Mouse (Mus musculus) left cerebral cortex, postnatal 36 days (tissue): ENCODE measurements around the gene Dclk2. TPM values are rescaled to one million over a fixed set of nuclear protein-coding genes. Genes with fewer than 3 reads are reported as not detected.
A peak's percentile ranks its signal among the peaks of the same experiment; 100 is the strongest.

Source experiments
- DNase-seq, 2 experiments: peaks; one replicate each; pipeline ENCODE4 v3.0.0; 2021 to 2022; ENCODE audit warnings: low spot score in 2 of 2, mixed read lengths in 1 of 2
- intact Hi-C: fragments of 180-260 bp; cut with DNase I; formaldehyde crosslinking; loops from one replicate; pipeline ENCODE4 v1.15.1; 2025
- total RNA-seq, 2 experiments: library from RNA; stranded (reverse); gene quantifications; 2 replicates each; pipeline ENCODE4 v1.2.3; 2021

Dclk2 gene
- 10 to 100 TPM; 53.2 to 61.5 TPM for total RNA-seq

- DNase-seq = peak; percentile 83 to 88
- intact Hi-C loops = loop anchor here (5.0 kb wide), 1 partner anchor 88 kb away; no protein-coding TSS in a partner anchor
Observed at GRCm38 (mm10) chr3:86920343-86921083, at the start of gene Dclk2. TSS of gene Dclk2 (minus strand) at chr3:86920852.

GRCm38 (mm10) chr3:86962665-86963435 lies 42.2 kb upstream of the Dclk2 start:
- no peak for DNase-seq
- intact Hi-C loops = no loop called here

- no peak for DNase-seq
- intact Hi-C loops = no loop called here
Observed at GRCm38 (mm10) chr3:86961395-86961669, 40.7 kb upstream of the Dclk2 start.

GRCm38 (mm10) chr3:86960656-86961394 lies 40.2 kb upstream of the Dclk2 start:
- intact Hi-C loops = no loop called here
- DNase-seq = no peak

GRCm38 (mm10) chr3:86959088-86959487 lies 38.4 kb upstream of the Dclk2 start:
- no peak for DNase-seq
- intact Hi-C loops = no loop called here

GRCm38 (mm10) chr3:86955376-86955775 lies 34.7 kb upstream of the Dclk2 start:
- intact Hi-C loops = no loop called here
- no peak for DNase-seq

- intact Hi-C loops = no loop called here
- no peak for DNase-seq
Observed at GRCm38 (mm10) chr3:86954521-86954920, 33.9 kb upstream of the Dclk2 start.

- intact Hi-C loops = no loop called here
- DNase-seq = no peak
Observed at GRCm38 (mm10) chr3:86953819-86954218, 33.2 kb upstream of the Dclk2 start.

- intact Hi-C loops = no loop called here
- DNase-seq = no peak
Observed at GRCm38 (mm10) chr3:86950652-86951051, 30.0 kb upstream of the Dclk2 start.

- peak; percentile 16 to 17 for DNase-seq
- intact Hi-C loops = no loop called here
Observed at GRCm38 (mm10) chr3:86936254-86936836, 15.7 kb upstream of the Dclk2 start.

GRCm38 (mm10) chr3:86933446-86933845 lies 12.8 kb upstream of the Dclk2 start:
- intact Hi-C loops = loop anchor here (5.0 kb wide), 1 partner anchor 34 kb away; no protein-coding TSS in a partner anchor
- DNase-seq = no peak

GRCm38 (mm10) chr3:86923686-86924085 lies 3.0 kb upstream of the Dclk2 start:
- intact Hi-C loops = loop anchor here (5.0 kb wide), 1 partner anchor 91 kb away; no protein-coding TSS in a partner anchor
- DNase-seq = no peak

GRCm38 (mm10) chr3:86921181-86921975 lies 726 bp upstream of the Dclk2 start:
- DNase-seq = no peak
- intact Hi-C loops = loop anchor here (5.0 kb wide), 1 partner anchor 89 kb away; no protein-coding TSS in a partner anchor

- peak; percentile 38 to 54 for DNase-seq
- intact Hi-C loops = loop anchor here (5.0 kb wide), 4 partner anchors 47 to 117 kb away; no protein-coding TSS in a partner anchor
Observed at GRCm38 (mm10) chr3:86919641-86920342, 860 bp downstream of the Dclk2 start.

- intact Hi-C loops = loop anchor here (5.0 kb wide), 3 partner anchors 45 to 115 kb away; no protein-coding TSS in a partner anchor
- no peak for DNase-seq
Observed at GRCm38 (mm10) chr3:86917048-86917447, 3.6 kb downstream of the Dclk2 start.

- intact Hi-C loops = loop anchor here (5.0 kb wide), 3 partner anchors 44 to 114 kb away; no protein-coding TSS in a partner anchor
Observed at GRCm38 (mm10) chr3:86916626-86917025, 4.0 kb downstream of the Dclk2 start.

GRCm38 (mm10) chr3:86915291-86915690 lies 5.4 kb downstream of the Dclk2 start:
- intact Hi-C loops = loop anchor here (5.0 kb wide), 3 partner anchors 43 to 113 kb away; no protein-coding TSS in a partner anchor
- DNase-seq = no peak

More at GRCm38 (mm10) chr3:86916626-86917025, 4.0 kb downstream of the Dclk2 start:
- DNase-seq = no peak

- no peak for DNase-seq
- intact Hi-C loops = no loop called here
Observed at GRCm38 (mm10) chr3:86914316-86914715, 6.3 kb downstream of the Dclk2 start.
